Mouse (Mus musculus) neural tube, embryonic 14.5 days (tissue): Measurements from ENCODE around the gene Noc2l. TPM values are rescaled to one million over a fixed set of nuclear protein-coding genes. Genes with fewer than 3 reads are reported as not detected.

Experiments
- ATAC-seq: fragments of 200-750 bp; cut with Nextera tagmentation; 2 replicates; pipeline ENCODE4 v1.8.0; 2017; ENCODE audit warnings: low read depth, mild to moderate bottlenecking, moderate TSS enrichment, moderate library complexity
- H3K27ac ChIP-seq: fragments of 300-500 bp; sonication (generic); 2 replicates; pipeline ENCODE4 v1.5.1; 2014; ENCODE audit warnings: low read depth, mild to moderate bottlenecking, control low read depth, low read length, moderate library complexity, mixed read lengths
- H3K27me3 ChIP-seq: fragments of 300-500 bp; sonication (generic); 2 replicates; pipeline ENCODE4 v1.6.1; 2014; ENCODE audit warnings: low read length; ENCODE audit not compliant: control insufficient read depth, insufficient read depth
- H3K36me3 ChIP-seq: fragments of 300-500 bp; sonication (generic); 2 replicates; pipeline ENCODE4 v1.6.1; 2014; ENCODE audit warnings: low read length, mixed read lengths; ENCODE audit not compliant: control insufficient read depth, insufficient read depth
- H3K4me1 ChIP-seq: fragments of 300-500 bp; sonication (generic); 2 replicates; pipeline ENCODE4 v1.6.1; 2014; ENCODE audit warnings: low read length; ENCODE audit not compliant: control insufficient read depth, insufficient read depth
- H3K4me2 ChIP-seq: fragments of 300-500 bp; sonication (generic); 2 replicates; pipeline ENCODE4 v1.6.1; 2014; ENCODE audit warnings: mild to moderate bottlenecking, low read depth, low read length, control low read depth
- H3K4me3 ChIP-seq: fragments of 300-500 bp; sonication (generic); 2 replicates; pipeline ENCODE4 v1.5.1; 2014; ENCODE audit warnings: low read depth, low read length, control low read depth, mixed read lengths
- H3K9ac ChIP-seq: fragments of 300-500 bp; sonication (generic); replicated peaks from 2 replicates; pipeline ENCODE4 v1.6.1; 2014; ENCODE audit warnings: low read depth, mild to moderate bottlenecking, control low read depth, low read length, mixed read lengths
- H3K9me3 ChIP-seq: fragments of 300-500 bp; sonication (generic); 2 replicates; pipeline ENCODE4 v1.6.1; 2016; ENCODE audit warnings: low read length; ENCODE audit not compliant: control insufficient read depth
- WGBS: fragments of 180-500 bp; shearing (Covaris S2); extraction: QIAGEN DNeasy Blood & Tissue Kit; methylation state at CpG from one replicate; pipeline ENCODE4 v1.1.7; 2014; 5-methylcytosine and 5-hydroxymethylcytosine counted together
- microRNA-seq: library from miRNA; unstranded; fragments of <30 nt; microRNA quantifications from one replicate; pipeline ENCODE4, GENCODE M21; 2016
- polyA plus RNA-seq: library from polyadenylated mRNA; unstranded; fragments of >200 nt; fragmentation: Nextera tagmentation; extraction: Ambion mirVana; gene quantifications from 2 replicates; pipeline ENCODE4 v1.2.1, GENCODE M21; 2014

Gene Noc2l
- polyA plus RNA-seq, 1 experiment from 2014 or later: 50.1 TPM

- H3K4me2 ChIP-seq: peak overlapping the region; percentile 35
- no peaks in the 10 kb centered on the region for H3K9me3 ChIP-seq
- WGBS: 1% methylated on average over 27 of the region's 30 CpGs
- H3K4me3 ChIP-seq: peak overlapping the region; percentile 21
- no peaks in the 10 kb centered on the region for H3K36me3 ChIP-seq
- ATAC-seq: peak; percentile 76
- H3K4me1 ChIP-seq: peaks cover 7% of the 10 kb centered on the region; the same call in 1 of the 2 replicates
- no peak overlapping the region for H3K9ac ChIP-seq
- no peak overlapping the region for H3K27ac ChIP-seq
- peaks cover 3% of the 10 kb centered on the region; the same call in 1 of the 2 replicates for H3K27me3 ChIP-seq
These were observed 18.7 kb downstream of the Noc2l start for GRCm38 (mm10) chr4:156254361-156255077.

GRCm38 (mm10) chr4:156255078-156255839, 19.4 kb downstream of the Noc2l start, which contains the start of gene Samd11:
Samd11 (minus strand) TSS chr4:156255657.
- Histone ChIP-seq H3K4me1 (peaks cover 7% of the 10 kb centered on the region; the same call in 1 of the 2 replicates), H3K9me3 (no peaks in the 10 kb centered on the region), H3K36me3 (no peaks in the 10 kb centered on the region), H3K4me2 (peak within 1 kb of the TSS; percentile 35; the same call in 1 of the 2 replicates), H3K9ac (no peak within 1 kb of the TSS), H3K27me3 (peaks cover 3% of the 10 kb centered on the region; the same call in 1 of the 2 replicates), H3K27ac (no peak within 1 kb of the TSS), H3K4me3 (peak within 1 kb of the TSS; percentile 21)
- ATAC-seq: peak; percentile 45
- WGBS: 3% methylated on average over 26 of the region's 26 CpGs

Small RNAs within 50 kb of the gene (microRNA-seq; reads per million reads assigned to microRNA genes)
- 2.6 reads per million for gene Mir7658

Other genes starting within 250 kb of the Noc2l start
- gene B3galt6, start 243.4 kb upstream of the Noc2l start, polyA plus RNA-seq: 37.4 and 38.1 TPM in 2 replicates
- gene Sdf4, start 243.1 kb upstream of the Noc2l start, polyA plus RNA-seq: 123 and 125 TPM in 2 replicates
- 0.20 and 0.70 TPM in 2 replicates for gene Tnfrsf4, start 222.2 kb upstream of the Noc2l start, polyA plus RNA-seq
- gene Tnfrsf18, start 209.8 kb upstream of the Noc2l start, polyA plus RNA-seq: 1.5 and 2.7 TPM in 2 replicates
- gene Ttll10, start 176.6 kb upstream of the Noc2l start, polyA plus RNA-seq: not detected in 2 replicates
- gene 9430015G10Rik, start 126.0 kb upstream of the Noc2l start, polyA plus RNA-seq: 32.1 and 32.4 TPM in 2 replicates
- gene Rnf223, start 105.5 kb upstream of the Noc2l start, polyA plus RNA-seq: 0.61 and 0.64 TPM in 2 replicates
- gene Agrn, start 38.5 kb upstream of the Noc2l start, polyA plus RNA-seq: 100 and 136 TPM in 2 replicates
- 0.50 and 1.2 TPM in 2 replicates for gene Isg15, start 35.2 kb upstream of the Noc2l start, polyA plus RNA-seq
- 1.8 TPM in 2 replicates for gene AW011738, start 32.7 kb upstream of the Noc2l start, polyA plus RNA-seq
- gene Perm1, start 20.1 kb upstream of the Noc2l start, polyA plus RNA-seq: 2.2 and 2.9 TPM in 2 replicates
- gene Plekhn1, start 1.2 kb upstream of the Noc2l start, polyA plus RNA-seq: 30.7 and 31.6 TPM in 2 replicates
- 1.9 and 3.1 TPM in 2 replicates for gene Samd11, start 19.6 kb downstream of the Noc2l start, polyA plus RNA-seq
- gene Vmn2r-ps159, start 95.1 kb downstream of the Noc2l start, polyA plus RNA-seq: not detected in 2 replicates